Mouse (Mus musculus) retina, postnatal 7 days (tissue): ENCODE measurements around the gene Cd244a.

Source experiments
- DNase-seq: peaks from one replicate; pipeline ENCODE4 v3.0.0-alpha.2; 2012; ENCODE audit warnings: low read depth, low spot score

Cd244a gene

DNA sequence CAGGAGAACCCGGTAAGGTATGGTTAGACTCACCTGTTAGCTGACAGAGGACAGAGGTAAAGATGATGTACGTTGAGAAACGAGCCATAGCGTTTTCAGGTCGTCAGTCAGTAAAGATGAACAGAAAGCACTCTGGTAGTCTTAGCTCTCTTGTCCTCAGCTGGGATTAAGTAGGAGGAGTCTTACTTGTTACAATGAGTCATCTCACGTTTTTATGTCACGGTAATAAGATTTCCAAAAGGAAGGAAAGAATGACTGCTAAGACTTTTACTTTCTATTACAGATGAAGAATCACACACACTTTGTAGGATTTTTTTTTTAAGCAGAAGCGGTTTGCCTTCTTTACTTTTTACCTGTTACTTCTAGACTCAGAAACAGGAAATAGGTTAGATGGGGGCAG is 89.8 kb downstream of the Cd244a start:
- DNase-seq, result no peak

- DNase-seq, result no peak
These were observed 93.7 kb downstream of the Cd244a start, which contains the start of gene Slamf7 for GRCm38 (mm10) chr1:171652734-171653133. Gene Slamf7, minus strand, starts transcription at chr1:171653035.

DNA sequence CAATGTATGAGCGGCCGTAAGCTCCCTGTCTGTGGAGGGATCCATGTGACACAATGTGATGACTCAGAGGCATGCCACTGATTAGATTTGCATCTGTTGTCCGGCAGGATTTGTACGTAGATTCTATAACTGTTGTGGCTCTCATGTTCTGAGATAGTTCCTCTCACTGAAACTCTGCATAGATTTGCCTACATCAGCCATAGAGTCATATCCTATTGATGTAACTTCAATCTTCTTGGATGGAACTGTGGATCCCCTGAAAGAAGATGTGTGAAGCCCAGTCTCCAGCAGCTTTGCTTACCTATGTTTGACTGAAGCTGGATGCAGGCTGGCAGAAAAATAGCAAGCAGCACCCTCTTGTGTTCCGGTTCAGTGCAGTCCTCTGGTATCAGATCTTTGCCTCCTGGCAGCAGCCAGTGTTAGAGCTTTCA is 99.6 kb downstream of the Cd244a start:
- no peak for DNase-seq
